Mouse (Mus musculus) thymus, postnatal 36 days (tissue): ENCODE results near the gene Eef1e1.
"Not testable (repeated sequence)": the region's sequence is repeated elsewhere in the genome, so short reads cannot be mapped to it uniquely, and the experiment has no call there.

Experiments used
- DNase-seq, 2 experiments: peaks; one replicate each; pipeline ENCODE4 v3.0.0; 2022; ENCODE audit warnings: mixed read lengths in 2 of 2

Eef1e1 gene

DNA sequence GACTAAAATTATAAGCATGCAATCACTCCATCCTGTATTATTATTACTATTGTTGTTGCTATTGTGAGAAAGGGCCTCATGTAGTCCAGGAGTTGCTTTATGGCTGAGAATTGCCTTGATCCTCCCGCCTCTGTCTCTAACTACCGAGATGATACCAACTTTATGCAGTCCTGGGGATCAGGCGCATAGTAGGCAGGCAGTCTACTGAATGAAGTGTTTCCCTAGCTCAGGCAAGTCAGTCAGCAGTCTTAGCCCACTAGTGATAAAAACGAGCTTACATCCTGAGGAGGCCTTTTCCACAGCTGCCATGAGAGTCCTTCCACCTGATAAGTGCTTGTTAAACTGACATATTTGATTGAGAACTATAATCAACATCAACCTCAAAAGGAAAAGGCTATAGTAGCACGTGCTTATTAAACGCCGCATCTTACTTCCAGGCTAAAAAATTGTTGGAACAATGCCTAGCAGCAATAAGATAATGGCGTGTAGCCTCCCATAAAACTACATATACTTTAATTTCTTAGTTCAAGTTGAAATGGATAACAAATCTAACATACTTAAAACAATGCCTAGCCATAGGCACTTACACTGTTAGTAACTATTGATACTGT, 34.5 kb downstream of the Eef1e1 start:
- DNase-seq = no peak

DNA sequence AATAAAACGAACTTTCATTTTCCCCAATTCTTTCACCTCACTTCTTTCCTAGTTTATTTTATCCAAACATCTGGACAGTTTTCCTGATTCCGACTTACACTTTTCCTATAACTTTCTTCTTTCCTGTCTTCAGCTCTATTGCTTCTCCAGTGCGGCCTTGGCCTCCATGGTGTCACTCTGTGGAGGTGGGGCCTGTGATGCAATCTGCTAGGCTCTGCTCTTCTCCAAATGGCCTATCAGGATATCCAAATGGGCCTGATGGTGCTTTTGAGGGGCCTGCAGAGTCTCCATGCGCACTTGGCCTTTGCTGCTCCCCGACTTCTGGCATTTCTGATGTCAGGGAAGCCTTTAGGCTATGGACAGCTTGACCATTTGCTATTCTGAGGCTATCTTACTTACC, 35.6 kb downstream of the Eef1e1 start:
- no peak for DNase-seq

DNA sequence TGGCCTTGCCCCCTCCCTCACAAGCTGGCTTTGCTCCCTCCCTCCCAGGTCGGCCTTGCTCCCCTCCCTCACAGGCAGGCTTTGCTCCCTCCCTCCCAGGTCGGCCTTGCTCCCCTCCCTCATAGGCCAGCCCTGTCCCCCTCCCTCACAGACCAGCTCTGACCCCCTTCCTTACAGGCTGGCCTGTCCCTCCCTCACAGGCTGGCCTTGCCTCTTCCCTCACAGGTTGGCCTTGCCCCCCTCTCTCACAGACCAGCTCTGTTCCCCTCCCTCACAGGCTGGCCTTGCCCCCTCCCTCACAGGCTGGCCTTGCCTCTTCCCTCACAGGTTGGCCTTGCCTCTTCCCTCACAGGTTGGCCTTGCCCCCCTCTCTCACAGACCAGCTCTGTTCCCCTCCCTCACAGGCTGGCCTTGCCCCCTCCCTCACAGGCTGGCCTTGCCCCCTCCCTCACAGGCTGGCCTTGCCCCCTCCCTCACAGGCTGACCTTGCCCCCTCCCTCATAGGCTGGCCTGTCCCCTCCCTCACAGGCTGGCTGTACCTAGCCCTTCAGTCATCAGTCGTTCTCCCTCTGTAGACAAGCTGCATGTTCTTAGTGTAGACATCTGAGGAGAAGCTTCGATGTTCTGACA, 40.7 kb downstream of the Eef1e1 start:
- DNase-seq = not testable (repeated sequence)

- no peak for DNase-seq
These were observed 42.0 kb downstream of the Eef1e1 start for GRCm38 (mm10) chr13:38616887-38617286.

GRCm38 (mm10) chr13:38615656-38616055, 43.2 kb downstream of the Eef1e1 start:
- DNase-seq = no peak

DNA sequence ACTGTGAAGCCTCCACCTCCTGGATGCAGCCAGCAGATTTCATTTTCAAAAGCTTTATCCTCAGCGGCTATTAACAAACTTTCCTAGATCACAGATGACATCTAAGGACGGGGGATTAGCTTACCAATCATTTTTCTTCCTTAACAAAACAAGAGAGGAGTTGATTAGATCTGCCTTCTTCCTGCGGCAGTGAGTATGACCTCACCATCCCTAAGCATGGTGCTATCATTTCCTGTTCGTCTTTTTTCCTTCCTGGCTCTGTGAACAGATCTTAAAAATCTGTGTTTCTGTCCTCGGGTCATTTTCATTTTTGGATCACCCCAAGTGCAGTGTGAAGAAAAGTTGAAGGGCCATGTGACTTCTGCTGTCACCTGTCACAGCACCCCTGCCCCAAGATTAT, 44.6 kb downstream of the Eef1e1 start:
- DNase-seq = no peak

DNA sequence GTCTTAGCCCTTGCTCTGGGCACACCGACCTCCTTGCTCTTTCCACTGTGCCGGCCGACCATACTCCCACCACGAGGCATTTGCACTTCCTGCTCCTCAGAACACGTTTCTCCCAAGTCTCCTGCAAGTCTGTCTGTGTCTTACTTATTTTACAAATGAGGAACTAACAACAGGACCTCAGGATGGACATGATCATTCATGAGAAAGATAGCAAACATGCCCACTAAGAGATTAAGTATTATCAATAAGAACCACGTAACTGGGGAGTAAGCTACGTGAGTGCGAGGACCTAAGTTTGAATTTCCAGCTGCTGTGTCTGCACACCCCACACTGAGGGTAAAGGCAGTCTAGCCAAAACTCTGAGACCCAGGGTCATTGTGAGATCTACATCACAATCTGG, 45.3 kb downstream of the Eef1e1 start:
- no peak for DNase-seq

GRCm38 (mm10) chr13:38612608-38613007, 46.2 kb downstream of the Eef1e1 start:
- no peak for DNase-seq

DNA sequence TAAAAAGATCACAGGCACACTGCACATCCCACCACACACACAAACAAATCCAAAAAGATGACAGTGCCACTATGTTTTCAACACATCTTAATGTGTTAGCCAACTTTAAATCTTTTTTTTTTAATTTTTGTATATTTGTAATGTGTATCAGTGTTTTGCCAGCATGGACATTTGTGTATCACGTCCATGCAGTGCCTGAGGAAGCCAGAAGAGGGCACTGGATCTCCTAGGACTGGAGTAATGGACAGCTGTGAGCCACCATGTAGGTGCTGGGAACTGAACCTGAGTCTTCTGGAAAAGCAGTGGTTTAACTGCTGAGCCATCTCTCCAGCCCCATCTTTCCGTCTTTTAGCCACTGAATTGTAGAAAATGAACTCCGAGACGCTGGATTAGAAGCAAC, 46.7 kb downstream of the Eef1e1 start:
- DNase-seq = no peak

GRCm38 (mm10) chr13:38610336-38610735, 48.5 kb downstream of the Eef1e1 start:
- DNase-seq = no peak

DNA sequence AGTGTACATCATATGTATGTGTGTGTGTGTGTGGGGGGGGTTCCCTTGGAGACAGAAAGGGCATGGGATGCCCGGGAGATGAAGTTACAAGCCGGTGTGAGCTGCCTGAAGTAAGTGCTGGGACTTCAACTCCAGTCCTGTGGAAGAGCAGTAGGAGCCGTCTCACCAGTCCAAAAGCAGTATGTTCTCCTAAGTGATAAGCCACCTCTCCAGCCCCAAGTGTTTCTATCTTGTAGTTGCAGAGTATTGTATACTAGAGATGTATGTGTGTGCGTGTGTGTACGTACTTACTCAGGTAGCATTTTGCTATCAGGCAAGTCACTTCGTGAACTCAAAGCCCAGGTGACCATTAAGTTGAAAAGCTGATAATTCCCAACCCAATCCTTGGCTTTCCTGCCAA, 51.7 kb downstream of the Eef1e1 start:
- no peak for DNase-seq

DNA sequence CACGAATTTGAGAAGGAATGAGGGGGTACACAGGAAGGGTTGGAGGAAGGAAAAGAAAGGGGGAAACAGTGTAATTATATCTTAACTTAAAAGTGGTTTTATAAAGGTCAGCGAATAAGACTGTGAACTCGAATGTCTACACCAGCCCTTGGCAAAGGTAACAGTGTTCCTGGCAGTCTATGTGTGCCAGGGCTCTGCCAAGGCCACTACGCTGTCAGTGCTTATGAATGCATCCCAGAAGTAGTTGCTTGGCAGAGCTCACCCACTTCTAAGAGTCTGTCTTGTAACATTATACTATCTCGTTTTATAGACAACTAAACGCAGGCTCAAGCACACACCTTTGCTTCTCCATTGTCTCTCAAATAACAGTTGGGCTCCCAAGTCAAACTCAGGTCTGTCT, 53.5 kb downstream of the Eef1e1 start:
- DNase-seq = no peak

DNA sequence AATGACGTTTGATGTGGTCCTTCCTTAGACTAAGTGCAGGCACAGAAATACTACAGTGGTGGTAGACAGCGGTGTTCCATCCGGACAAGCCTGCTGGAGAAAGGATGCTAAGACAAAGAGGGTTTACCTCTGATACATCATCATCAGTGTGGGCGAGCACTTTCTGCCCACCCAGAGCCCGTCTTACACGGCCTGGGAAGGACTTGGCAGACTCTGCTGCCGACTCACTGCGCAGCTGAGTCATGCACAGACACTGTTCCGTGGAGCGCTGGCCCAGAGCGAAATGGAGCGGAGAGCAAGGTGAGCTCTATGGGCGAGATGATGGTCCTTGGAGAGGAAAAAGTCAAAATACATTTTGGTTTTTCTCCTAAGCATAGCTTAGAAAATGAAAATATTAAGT, 55.9 kb downstream of the Eef1e1 start:
- no peak for DNase-seq

- DNase-seq = no peak
These were observed 56.5 kb downstream of the Eef1e1 start for GRCm38 (mm10) chr13:38602243-38602832.

DNA sequence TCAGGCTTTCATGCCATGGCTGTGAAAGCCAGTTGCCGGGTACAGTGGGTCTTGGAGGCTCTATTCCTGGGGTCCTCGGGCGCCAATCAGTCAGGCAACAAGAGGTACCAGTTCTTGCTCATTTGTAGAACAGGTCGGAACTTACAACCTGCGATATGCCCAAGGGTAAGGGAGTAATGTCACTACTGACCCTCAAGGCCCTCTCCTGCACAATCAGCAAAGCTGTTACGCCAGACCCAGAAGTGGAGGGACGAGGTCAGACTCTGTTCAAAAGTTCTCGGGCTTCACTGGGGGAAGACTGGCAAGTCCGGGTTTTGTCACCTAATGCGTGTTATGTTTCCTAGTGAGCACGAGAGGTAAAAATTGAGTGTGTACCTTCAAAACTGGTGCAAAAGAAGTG, 58.0 kb downstream of the Eef1e1 start:
- no peak for DNase-seq

- no peak for DNase-seq
These were observed 61.8 kb downstream of the Eef1e1 start for GRCm38 (mm10) chr13:38597076-38597475.

DNA sequence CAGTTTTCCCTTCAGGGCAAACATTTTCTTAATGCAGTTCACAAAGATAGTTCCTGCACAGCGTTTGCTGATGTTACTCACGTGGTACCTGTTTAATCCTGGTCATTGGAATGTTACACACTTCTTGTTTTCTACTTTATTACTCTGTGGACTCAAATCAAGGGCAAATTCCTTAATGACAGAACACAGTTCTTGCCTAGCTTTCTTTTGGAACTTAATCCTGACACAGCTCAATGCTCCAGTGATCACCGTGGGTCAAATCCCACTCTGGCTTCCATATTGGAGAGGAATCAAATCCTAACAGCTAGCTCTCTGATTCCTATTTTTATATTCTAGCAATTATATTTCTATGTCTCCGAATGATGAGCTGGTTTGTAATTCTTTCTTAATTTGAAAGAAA, 62.4 kb downstream of the Eef1e1 start:
- no peak for DNase-seq
